Mouse (Mus musculus) 3T3-L1 (cell line): ENCODE results near the gene Crygf.
"Not testable (repeated sequence)": the region's sequence is repeated elsewhere in the genome, so short reads cannot be mapped to it uniquely, and the experiment has no call there.

ENCODE experiments used
- DNase-seq: peaks from one replicate; pipeline ENCODE4 v3.0.0-alpha.2; 2015; ENCODE audit warnings: low read depth, low spot score

Gene Crygf

DNA sequence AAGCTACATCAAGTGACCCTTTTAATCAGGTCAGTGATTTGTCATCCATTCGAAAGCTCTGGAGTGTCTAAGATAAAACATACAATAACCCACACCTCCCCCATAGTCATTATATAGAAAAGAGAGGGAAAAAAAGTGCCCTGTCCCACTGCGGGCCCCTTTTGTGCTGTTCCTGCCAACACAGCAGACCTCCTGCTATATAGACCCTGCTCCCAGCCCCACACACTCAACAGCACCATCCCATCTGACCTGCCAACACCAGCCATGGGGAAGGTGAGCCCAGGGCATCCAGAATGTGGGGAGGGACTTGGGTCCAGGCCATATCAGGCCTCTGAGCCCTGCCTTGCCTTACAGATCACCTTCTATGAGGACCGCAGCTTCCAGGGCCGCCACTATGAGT lies at the start of gene Crygf:
Crygf (plus strand) TSS at position 227 of the 400 bp plus-strand sequence.
- no peak for DNase-seq

DNA sequence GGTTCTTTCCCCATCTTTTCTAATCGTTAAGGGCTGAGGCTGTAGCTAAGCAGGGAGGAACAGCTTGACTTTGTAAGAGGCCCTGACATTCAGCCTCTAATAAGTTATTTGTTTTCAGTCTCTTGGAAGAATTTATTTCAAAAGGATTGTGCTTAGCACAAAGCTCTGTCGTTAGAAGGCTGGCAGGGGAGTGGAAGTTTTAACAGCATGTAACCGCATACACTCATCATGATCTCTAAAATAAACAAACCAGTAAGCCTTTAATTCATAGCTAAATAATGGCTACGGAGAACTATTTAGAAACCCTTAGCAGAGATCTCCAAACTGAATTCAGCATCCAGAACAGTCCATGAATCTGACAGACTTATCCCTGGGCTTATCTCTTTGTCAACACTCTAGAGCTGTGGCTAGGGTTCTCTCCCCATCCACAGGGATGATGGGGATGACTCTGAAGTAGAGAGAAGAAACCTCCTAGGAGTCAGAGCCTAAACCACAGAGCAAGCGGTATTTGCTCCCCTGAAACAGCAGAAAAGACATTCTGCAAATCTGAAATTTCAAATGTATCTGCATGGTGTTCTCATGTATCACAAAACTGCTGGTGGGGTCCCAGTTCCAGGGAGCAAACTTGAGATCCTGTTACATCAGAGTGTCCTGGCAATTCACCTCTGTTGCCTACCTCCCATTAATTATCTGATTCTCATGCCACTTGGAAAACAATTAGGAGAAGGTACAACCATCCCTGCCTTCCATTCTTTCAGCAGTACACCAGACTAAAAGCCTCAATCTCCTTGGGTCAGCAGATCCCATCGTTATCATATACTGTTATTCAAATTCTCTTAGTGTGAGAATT lies 734 bp upstream of the Crygf start:
- DNase-seq, result no peak

DNA sequence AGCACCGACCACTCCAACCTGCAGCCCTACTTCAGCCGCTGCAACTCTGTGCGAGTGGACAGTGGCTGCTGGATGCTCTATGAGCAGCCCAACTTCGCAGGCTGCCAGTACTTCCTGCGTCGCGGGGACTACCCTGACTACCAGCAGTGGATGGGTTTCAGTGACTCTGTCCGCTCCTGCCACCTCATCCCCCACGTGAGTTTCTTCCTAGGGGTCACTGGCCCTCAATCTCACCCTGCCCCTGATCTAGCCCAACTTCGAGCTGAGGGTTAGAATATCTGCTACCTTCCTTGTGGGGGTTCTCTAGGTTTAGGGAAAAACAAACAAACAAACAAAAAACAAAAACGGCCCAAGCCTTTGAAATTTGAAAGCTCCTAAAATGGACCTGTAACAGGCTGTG lies 376 bp downstream of the Crygf start:
- DNase-seq, result not testable (repeated sequence)

DNA sequence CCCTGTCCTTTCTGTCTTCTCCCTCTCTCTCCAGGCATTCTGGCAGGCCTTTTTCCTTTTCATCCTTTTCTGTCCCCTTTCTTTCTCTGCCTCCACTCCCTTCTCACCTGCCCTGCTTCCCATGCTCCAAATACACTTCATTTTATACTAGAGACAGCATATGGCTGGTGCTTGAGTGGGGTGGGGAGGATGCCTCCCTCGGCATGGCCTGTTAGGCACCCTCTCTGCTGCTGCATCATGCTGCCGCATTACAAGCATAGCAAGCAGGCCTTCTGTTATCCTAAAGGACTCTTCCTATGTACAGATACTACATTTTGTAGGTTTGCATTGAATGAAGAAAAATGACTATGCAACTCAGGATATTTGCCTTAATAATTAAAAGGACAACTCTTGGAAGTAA lies 3.7 kb downstream of the Crygf start:
- no peak for DNase-seq

DNA sequence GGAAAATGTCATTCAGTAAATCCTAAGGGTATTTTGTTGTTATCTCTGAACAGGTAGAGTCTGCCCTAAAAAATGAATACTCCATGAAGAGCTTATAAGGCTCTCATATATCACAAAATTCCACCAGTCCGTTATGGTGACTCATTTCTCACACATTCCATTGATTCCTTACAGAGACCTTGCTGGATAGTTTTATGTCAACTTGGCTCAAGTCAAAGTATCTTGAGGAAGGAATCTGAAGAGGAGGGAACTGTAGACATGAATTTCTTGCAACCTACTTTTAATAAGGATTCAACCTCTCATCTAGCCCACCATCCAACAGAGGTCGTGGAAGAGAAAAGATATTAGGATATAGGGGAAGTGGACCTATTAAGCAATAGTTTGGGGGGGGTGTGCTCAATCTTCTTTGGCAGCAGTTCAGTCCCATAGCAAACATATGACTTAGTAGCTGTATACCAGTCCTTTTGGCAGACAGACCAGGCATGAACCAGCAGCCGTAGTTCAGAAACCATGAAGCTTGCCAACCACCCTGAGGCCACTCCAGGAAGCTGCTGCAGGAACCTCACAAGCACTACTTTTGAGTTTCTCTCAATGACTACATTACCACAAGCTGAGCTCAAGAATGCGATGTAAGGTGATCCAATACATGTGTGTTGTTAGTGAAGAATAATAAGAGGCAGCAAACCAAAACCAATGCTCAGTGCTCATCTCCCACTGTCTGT lies 5.9 kb downstream of the Crygf start:
- DNase-seq, result peak; percentile 90
